Mouse (Mus musculus) kidney, adult 2 months (tissue): ENCODE results near the gene Arf6. TPM values are rescaled to one million over a fixed set of nuclear protein-coding genes. Genes with fewer than 3 reads are reported as not detected.

Experiments
- DNase-seq: peaks from one replicate; pipeline ENCODE4 v3.0.0; 2021
- H3K27ac ChIP-seq: fragments of 200-500 bp; 2 replicates; pipeline ENCODE4 v1.5.1; 2012; ENCODE audit warnings: low read depth, low read length, control low read depth, inconsistent platforms; ENCODE audit not compliant: insufficient read depth
- H3K27me3 ChIP-seq: fragments of 200-500 bp; replicated peaks from 2 replicates; pipeline ENCODE4 v1.6.1; 2012; ENCODE audit warnings: mild to moderate bottlenecking, moderate library complexity, low read length, inconsistent platforms; ENCODE audit not compliant: control insufficient read depth, insufficient read depth
- H3K36me3 ChIP-seq: fragments of 200-500 bp; 2 replicates; pipeline ENCODE4 v1.6.1; 2012; ENCODE audit warnings: mild to moderate bottlenecking, moderate library complexity, low read length, inconsistent platforms; ENCODE audit not compliant: control insufficient read depth, insufficient read depth
- H3K4me1 ChIP-seq: fragments of 200-500 bp; 2 replicates; pipeline ENCODE4 v1.6.1; 2011; ENCODE audit warnings: low read length; ENCODE audit not compliant: control insufficient read depth, insufficient read depth
- H3K4me3 ChIP-seq: fragments of 200-500 bp; 2 replicates; pipeline ENCODE4 v1.5.1; 2011; ENCODE audit warnings: mild to moderate bottlenecking, low read depth, low read length, control low read depth; ENCODE audit not compliant: insufficient read depth
- CTCF ChIP-seq: fragments of 200-500 bp; conservative IDR thresholded peaks from 2 replicates; pipeline ENCODE4 v1.5.1; 2011; ENCODE audit warnings: low read depth, mild to moderate bottlenecking, control low read depth, low read length, moderate library complexity, mixed read lengths; ENCODE audit not compliant: insufficient read depth, insufficient read length
- POLR2A ChIP-seq: fragments of 200-500 bp; IDR thresholded peaks from one replicate; pipeline ENCODE4 v1.6.1; 2011; ENCODE audit warnings: low read depth, low read length, control low read depth
- WGBS: fragments of 180-500 bp; shearing (Covaris S2); methylation state at CpG from one replicate; pipeline ENCODE4 v1.1.7; 2018; 5-methylcytosine and 5-hydroxymethylcytosine counted together
- polyA plus RNA-seq: library from polyadenylated mRNA; depleted of rRNA; stranded (reverse); fragments of >200 nt; gene quantifications from 2 replicates; pipeline ENCODE4 v1.2.3, GENCODE M21; 2012

Arf6 gene
- polyA plus RNA-seq, 1 experiment, result 90.7 TPM

DNA sequence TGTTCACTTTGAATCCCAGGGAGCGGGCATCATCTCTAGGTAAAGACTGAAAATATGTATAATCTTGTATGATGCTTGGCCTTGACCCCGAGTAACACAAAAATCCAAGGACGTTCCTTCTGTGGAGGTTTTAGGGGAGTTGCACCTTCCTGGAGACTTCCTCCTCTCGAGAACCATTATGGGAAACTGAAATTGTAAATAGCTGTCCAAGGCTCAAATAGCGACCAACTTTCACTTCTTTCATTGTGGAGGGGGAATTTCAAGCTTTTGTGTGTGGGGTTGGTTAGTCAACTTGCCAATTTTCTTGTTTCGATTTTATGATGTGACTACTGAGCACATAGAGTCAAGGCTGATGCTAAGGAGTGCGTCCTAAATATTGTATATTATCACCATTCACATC, 6.2 kb upstream of the Arf6 start:
- DNase-seq, result no peak
- Histone ChIP-seq H3K4me1 (peaks cover 9% of the 10 kb centered on the region; the same call in 1 of the 2 replicates), H3K27me3 (no peaks in the 10 kb centered on the region), H3K4me3 (no peak overlapping the region), H3K36me3 (no peaks in the 10 kb centered on the region), H3K27ac (no peak overlapping the region)
- TF ChIP-seq POLR2A (no peak), CTCF (no peak)
- 86% methylated on average over 7 of the region's 7 CpGs for WGBS

DNA sequence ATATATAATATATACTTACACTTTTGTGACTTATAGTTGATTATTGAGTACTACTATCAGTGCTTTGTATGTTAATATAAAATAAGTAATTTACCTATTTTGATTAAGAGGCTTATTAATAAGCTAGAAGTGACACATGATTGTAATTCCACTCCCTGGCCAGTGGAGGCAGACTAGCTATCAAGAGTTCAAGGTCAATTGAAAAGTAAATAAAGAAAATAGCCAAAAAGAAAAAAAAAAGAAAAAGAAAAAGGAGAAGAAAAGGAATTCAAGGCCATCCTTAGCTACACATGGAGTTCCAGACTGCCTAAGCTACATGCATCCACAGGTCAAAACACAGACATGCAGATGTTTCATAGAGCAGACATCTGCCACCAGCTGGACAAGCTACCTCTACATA, 5.5 kb upstream of the Arf6 start:
- Histone ChIP-seq H3K27me3 (no peaks in the 10 kb centered on the region), H3K27ac (peak overlapping the region; percentile 91), H3K4me3 (no peak overlapping the region), H3K4me1 (peaks cover 9% of the 10 kb centered on the region; the same call in 1 of the 2 replicates), H3K36me3 (no peaks in the 10 kb centered on the region)
- DNase-seq, result no peak
- no peak for TF ChIP-seq POLR2A
- no peak for TF ChIP-seq CTCF

DNA sequence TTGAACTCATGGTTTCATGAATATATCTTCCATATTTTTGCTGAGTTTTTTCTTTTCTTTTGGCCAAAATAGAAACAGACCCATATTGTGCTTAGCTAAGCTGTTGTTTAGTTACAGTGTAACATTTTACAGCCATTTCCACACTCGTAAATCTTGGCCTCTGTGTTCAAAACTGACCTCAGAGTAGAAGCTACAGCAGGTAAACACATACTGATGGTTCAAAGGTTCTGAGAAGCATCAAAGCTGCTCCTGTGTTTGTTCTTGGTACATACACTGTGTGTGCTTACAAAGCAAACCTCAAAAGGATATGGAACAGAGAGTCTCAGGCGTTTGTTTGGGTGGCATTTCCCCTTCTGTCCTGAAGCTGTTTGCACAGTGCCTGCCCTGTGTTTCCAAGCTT, 4.4 kb upstream of the Arf6 start:
- TF ChIP-seq CTCF (no peak), POLR2A (no peak)
- Histone ChIP-seq H3K4me1 (peaks cover 9% of the 10 kb centered on the region; the same call in 1 of the 2 replicates), H3K36me3 (no peaks in the 10 kb centered on the region), H3K27me3 (no peaks in the 10 kb centered on the region), H3K27ac (peak overlapping the region; percentile 100), H3K4me3 (no peak overlapping the region)
- 21% methylated on average over 2 of the region's 2 CpGs for whole genome bisulfite sequencing
- DNase-seq, result peak; percentile 88

GRCm38 (mm10) chr12:69370936-69371335, 1.0 kb upstream of the Arf6 start:
- 9% methylated on average over 7 of the region's 7 CpGs for whole genome bisulfite sequencing
- TF ChIP-seq POLR2A, result no peak
- TF ChIP-seq CTCF, result no peak

DNA sequence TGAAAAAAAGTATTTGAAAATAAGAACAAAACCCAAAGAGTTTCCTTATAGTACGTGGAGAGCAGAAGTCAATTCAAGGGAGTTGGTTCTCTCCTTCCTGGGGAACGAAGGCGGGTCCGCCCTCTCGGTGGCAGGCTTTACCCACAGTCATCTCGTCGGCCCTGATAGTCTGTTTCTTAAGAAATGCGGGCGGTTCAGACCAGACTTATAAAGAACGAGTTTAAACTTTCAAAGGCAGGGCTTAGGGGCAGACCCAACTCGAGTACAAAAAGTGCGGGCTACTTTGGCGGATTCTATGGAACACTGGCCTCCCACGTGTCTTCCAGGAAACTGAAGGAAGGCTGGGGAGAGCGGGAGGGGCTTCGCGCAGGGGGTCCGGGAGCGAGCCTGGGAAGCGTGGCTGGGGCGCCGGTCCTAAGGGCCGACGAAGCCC, 513 bp upstream of the Arf6 start:
- peak; percentile 91 for DNase-seq
- peak overlapping the region; percentile 87 for H3K4me3 ChIP-seq
- TF ChIP-seq POLR2A, result no peak
- TF ChIP-seq CTCF, result peak; percentile 43
- H3K36me3 ChIP-seq, result no peaks in the 10 kb centered on the region
- peak overlapping the region; percentile 99 for H3K27ac ChIP-seq
- H3K27me3 ChIP-seq, result no peaks in the 10 kb centered on the region
- peaks cover 12% of the 10 kb centered on the region; the same call in 1 of the 2 replicates for H3K4me1 ChIP-seq
- under 1% methylated on average over 24 of the region's 24 CpGs for WGBS

More at GRCm38 (mm10) chr12:69370936-69371335, 1.0 kb upstream of the Arf6 start:
- Histone ChIP-seq H3K36me3 (no peaks in the 10 kb centered on the region), H3K4me1 (peaks cover 9% of the 10 kb centered on the region; the same call in 1 of the 2 replicates), H3K27ac (peak overlapping the region; percentile 99), H3K4me3 (peak overlapping the region; percentile 87), H3K27me3 (no peaks in the 10 kb centered on the region)
- no peak for DNase-seq

GRCm38 (mm10) chr12:69372731-69373331, 881 bp downstream of the Arf6 start:
- Histone ChIP-seq H3K27me3 (no peaks in the 10 kb centered on the region), H3K4me1 (peaks cover 10% of the 10 kb centered on the region; the same call in 1 of the 2 replicates), H3K4me3 (peak overlapping the region; percentile 99), H3K27ac (peak overlapping the region; percentile 99), H3K36me3 (no peaks in the 10 kb centered on the region)
- no peak for TF ChIP-seq POLR2A
- TF ChIP-seq CTCF, result no peak
- peak; percentile 31 for DNase-seq
- WGBS, result under 1% methylated on average over 42 of the region's 42 CpGs

DNA sequence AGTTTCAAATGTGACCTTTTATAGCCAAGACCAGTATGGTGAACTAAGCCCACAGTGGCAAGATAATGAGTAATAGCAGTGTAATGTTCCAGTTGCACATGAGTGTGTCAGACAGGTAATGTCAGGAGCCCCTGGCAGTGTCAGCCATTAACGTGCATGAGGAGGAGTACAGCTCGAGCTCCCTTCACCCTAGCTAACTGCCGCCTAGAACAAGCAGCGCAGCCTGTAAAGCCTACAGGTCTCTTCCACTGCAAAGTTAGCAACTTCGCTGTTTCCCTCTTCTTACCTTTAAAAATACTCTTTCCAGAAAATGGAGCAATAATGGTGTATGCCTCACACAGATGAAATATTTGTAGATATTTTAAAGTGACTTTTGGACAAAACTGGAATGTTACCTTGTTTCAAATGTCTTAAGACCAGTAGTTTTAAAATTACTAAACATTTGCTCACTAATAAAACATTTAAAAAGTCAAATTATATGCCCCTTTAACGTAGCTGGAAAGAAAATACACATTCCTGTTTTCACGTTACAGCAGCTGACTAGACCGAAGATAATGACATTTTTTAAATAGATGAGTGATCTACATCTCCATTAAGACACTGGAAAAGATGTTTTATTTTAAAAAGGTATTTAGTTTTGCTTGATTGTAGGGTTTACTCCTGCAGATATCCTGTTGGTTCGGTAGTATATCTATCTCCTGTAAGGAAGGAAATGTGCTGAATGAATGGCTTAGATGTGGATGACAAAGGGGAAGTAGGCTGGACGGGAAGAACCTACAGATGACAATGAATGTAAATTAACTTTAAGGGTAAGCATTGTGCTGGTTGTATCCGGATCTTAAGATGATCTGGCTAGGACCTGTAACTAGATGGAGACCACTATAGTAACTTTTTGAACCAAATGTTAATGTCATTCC, 2.2 kb downstream of the Arf6 start:
- Histone ChIP-seq H3K27ac (no peak overlapping the region), H3K36me3 (no peaks in the 10 kb centered on the region), H3K4me3 (peak overlapping the region; percentile 35), H3K27me3 (no peaks in the 10 kb centered on the region), H3K4me1 (peaks cover 9% of the 10 kb centered on the region; the same call in 1 of the 2 replicates)
- TF ChIP-seq CTCF (no peak), POLR2A (no peak)
- DNase-seq, result no peak
- 16% methylated on average over 11 of the region's 11 CpGs for WGBS
